Mouse (Mus musculus): ENCODE data around the gene Baz1a.
A peak's percentile ranks its signal among the peaks of the same experiment; 100 is the strongest.

The Baz1a gene

DNA sequence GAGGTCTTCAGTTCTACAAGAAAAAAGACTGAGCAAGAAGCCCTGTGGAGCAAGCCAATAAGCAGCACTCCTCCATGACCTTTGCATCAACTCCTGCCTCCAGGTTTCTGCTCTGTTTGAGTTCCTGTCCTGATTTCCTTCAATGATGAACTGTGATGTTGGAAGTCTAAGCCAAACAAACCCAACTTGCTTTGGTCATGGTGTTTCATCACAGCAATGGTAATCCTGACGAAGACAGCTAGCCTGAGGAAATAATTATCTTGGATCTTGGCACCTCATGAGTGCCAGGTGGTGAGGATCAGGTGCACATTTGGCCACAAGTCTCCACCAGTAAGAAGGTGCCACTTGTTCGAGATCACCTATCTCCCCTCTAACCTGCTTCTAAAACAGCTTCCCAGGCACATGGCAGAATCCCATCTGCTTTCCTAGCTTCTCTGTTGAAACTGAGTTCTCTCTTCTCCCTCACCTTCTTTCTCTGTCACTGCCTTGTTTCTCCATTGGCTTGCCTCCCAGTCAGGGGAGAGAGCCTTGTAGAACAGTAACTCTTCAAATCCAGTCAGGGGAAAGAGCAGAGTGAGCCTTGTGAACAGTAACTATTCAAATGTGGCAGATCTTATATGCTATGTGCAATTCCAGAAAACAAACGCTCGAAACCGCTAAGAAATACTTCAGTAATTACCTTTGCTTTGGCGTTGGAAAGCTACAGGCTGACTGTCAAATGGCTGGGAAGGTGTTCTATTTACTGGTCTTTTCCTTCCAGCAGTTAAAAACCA is at the start of gene Baz1a:
TSS of gene Baz1a (minus strand) at position 723 of the 773 bp plus-strand sequence.
- no peak for DNase-seq

DNA sequence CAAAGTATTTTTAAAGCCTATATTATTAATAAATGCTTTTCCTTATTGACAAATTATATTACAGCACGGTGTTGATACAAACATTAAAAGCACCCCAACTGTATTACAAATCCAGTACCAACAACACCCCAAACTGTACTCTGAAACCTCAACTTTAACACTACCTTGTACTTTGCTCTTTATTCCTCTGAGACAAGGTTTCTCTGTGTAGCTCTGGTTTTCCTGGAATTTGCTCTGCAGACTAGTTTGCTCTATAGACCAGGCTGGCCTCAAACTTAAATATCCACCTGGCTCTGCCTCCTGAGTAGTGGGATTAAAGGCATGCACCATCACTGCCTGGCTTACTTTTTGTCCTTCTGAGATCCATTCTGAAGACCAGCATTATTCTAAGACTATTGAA is 48.0 kb upstream of the Baz1a start:
- no peak for DNase-seq

DNA sequence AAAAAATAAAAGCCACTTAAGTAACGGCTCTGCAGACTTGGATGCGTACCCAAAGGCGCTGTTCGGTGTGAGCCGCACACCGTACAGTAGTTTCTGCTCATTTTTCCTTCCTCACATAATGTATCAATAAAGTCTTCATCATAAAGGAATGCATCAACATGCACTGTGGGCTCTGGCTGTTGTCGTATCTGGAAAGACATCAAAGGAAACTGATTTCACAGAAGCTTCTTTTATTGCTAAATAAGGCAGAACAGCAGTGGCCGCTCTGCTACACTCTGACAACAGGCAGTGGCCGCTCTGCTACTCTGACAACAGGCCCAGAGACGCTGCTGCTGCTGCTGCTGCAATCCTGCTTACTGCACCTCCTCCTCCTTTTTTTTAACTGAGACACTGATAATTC is 46.9 kb upstream of the Baz1a start:
- DNase-seq: peak; percentile 78

DNA sequence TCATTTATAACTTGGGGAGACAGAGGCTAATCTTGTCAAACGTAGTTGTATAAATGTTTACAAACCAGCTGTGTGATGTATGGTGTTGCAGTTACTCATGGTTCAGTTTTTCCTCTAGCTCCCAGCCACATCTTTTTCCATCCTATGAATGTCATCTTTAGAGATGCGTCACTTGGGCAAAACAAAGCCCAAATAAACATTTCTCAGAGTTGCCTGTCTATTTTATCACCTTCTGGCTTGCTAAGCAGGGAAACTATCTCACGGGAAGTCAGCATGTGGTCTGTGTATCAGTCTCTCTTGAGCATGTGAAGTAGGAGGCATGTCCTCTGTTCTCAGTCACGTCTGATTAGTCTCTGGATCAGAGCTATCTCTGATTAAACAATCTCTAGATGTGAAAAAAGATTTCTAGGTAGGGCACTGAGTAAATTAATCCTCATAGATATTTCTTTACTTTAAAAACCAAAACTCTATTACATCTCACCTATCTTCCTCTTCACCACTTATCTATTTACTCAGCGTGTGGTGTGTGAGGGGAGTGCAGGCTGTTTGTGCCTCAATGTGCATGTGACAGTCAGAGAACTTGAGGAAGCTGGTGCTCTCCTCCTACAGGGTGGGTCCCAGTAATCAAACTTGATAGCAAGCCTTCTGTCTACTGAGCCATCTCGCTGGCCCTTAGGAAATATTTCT is 46.2 kb upstream of the Baz1a start:
- no peak for DNase-seq

DNA sequence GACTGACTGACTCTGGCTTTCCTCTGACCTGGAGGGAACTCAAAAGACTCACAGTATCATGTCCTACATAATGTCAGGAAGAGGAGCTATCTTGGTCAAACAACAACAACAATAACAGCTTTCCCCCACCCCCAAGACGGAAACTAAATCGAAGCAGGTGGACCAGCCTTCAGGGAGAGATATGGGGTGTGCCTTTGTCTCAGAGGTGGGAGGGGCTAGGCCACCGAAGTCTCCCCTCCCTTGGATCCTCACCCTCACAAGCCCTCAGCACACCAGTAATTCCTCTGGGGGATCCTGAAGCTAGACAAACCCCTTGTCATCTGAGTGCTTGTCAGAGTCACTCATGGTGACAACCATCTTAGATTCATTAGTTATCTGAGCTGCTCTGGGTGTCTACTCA is 45.7 kb upstream of the Baz1a start:
- no peak for DNase-seq

DNA sequence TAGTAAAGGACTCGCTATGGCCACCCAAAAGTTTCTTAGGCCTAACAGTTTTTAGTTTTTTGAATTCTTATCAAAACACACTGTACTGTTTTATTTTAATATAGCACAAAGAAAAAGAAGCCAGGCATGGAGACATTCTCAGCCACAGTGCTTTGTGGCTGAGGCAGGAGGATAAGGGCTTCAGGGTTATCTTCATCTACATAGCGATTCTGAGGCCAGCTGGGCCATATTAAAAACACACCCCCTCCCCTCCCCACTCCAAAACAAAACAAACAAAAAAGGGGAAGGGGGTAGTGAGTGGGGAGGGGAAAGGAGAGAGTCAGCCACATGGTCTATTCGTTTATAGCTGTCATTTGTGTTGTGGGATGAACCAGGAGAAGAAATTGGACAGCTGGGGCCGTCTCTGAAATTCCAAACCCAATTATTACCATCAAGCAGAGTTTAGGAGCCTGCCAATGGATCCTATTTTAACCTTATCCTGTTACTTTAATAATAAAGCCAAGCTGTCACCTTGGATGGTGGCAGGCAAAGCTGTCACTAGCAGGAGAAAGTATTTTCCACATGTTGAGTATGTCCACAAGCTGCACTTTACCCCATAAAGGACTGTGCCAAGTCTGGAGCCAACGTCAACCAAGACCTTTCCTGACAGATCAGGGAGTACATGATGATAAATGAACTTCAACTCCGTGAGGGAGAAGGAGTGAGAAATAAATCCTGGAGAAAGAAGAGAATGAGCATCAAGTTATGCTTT is 44.9 kb upstream of the Baz1a start:
- DNase-seq: peak; percentile 49

DNA sequence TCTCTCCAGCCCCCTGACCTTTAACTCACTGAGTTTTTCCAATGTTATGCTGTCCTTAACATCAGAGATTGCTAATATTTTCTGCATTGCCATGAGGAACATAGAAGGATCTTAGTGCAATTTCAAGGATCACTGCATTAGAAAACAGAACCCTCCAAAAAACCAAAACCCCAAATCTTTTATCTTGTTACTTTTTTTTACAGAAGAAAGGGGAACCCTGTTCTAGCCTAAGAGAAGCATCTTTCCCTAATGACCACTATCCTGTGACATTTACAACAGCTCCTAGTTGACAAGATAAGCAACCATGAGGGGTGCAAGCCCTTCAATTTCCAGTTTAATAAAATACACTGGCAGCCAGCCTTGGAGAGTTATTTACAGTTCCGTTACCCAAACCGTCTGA is 42.6 kb upstream of the Baz1a start:
- no peak for DNase-seq

DNA sequence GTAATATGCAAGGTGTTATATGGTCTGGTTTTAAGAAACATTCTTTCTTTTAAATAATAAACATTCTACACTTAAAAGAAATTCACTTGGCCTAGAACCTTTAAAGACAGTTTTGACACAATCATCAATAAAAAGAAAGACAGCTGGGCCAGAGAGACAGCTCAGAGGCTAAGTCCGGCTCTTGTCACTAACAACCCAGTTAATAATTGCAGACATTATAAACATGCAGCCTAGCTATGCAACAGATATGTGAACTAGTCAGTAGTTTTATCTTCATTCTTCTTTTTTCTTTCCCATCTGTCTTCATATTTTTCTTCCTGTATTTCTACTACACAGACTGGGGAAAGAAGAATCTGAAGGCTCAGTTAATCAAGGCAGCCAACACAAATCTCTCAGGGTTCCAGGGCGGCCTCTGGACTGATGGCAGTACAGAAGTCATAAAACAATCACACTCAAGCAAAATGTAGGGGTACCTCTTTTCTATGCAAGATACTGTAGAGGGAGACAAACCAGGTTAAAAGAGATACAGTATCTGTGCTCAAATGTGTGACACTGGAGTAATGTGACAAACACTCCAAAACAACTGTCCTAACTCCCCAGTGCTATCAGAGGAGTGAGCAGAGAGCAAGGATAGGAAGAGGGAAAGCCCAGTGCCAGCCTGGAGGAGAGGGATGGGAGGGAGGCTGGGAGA is 40.5 kb upstream of the Baz1a start:
- no peak for DNase-seq

DNA sequence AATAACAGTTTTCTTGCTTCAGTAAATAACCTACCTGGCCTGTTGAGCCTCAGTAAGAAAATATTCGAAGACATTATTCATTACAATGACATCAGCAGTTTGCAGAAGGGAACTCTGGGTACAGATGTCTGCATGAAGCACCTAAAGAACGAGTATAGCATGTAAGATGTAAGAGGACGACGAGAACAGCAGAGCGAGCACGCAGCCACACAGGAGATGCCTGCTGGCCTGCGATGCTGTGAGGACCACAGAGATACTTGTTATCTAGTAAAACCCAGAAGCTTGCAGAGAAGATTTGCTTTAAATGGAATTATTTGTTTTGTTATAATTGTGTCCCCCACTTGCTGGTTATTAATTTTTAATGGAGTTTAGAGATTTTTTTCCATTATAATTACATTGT is 39.1 kb upstream of the Baz1a start:
- DNase-seq: no peak

DNA sequence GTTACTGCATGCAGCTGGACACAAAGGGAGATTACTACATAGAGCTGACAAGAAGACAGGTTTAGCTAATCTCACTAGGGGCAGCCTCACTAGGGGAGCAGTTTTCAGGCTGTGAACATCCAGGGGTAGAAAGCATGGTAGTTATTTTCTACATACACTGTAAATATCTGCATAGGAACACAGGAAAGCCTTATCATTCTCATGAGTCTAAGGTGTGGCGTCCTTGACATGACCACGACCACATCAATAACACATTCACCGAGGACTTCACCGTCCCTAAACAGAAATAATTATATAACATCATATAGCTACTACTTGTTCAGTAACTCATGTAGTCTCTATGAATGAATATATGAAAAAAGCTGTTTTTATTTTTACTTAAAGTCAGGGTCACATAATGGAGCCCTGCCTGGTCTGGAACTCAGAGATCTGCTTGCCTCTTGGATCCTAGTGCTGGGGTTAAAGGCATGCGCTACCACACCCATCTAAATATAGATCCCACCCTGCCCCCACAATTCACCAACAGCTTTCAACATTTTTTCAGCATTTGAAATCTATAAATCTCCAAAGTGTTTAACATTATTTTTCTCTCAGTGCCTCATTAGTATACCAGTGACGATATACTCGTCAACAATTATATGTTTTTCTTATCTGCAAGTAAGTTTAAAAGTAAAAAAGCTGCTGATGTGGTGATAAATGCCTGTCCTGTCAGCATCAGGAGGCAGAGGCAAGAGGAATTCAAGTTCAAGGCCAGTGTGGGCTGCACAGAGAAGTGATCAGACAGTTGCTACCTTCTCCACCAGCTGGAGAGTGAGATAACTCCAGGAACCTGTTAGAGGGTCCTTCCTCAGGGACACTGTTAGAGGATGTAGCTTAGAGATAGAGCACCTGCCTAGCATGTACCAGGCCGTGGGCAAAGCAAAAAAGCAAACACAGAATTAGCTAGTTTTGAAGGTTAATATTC is 37.3 kb upstream of the Baz1a start:
- DNase-seq: no peak

DNA sequence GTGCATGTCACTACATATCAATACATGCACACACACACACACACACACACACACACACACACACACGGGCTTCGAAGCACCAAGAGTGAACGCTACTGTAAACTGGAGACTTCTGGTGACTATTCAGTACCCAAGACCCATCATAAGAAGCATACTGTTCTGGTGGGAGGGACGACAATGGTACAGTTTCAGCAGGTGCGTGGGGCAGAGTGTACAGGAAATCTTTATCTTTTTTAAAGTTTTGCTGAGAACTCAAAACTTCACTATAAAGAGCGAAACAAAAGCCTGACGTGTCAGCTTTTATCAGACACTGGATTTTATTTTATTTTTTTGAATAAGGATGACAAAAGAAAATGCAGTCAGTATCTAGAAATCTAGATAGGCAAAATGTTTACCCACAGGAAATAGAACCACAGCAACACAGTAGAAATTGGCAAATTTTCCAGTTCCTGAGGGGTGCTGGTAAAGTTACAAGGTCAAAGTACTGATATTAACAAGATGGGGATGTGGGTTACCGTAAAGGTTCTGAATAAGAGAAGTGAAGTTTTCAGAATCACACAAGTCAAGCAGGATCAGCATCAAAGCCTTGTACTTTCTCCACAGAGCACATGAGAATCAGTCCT is 35.7 kb upstream of the Baz1a start:
- DNase-seq: no peak

DNA sequence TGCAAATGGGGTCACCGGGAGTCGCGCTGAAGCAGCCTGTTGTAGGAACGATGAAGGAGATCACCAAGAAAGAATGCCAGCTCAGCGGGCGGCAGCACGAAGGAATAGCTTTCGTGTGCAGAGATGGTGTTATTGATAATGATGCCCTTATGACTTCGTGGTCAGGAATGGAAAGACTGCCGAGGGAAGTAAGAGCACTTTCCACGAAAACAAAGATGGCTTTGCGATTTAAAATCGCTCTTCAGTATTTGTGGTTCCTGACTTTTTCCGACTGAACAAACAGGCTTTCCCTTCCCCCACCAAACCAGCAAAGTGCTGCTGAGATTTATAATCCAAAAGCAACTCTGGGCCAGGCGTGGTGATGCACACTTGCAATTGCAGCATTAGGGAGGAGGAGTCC is 26.9 kb upstream of the Baz1a start:
- no peak for DNase-seq

DNA sequence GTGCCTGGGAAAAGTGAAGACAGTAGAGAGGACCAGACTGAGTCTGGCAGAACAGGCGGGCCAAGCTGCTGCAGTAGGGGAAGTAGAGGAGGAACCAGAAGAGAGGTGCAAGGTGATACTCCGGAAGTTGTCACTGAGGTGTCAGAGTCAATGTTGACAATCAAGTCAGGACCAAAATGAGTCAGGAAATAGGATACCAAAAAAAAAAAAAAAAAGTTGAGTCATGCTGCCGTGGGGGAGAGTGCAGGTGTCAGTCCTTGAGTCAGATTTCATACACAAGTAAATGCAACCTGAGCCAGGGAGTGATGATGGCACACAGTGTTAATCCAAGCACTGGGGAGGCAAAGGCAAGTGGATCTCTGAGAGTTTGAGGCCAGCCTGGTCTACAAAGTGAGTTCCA is 12.9 kb upstream of the Baz1a start:
- DNase-seq: no peak

DNA sequence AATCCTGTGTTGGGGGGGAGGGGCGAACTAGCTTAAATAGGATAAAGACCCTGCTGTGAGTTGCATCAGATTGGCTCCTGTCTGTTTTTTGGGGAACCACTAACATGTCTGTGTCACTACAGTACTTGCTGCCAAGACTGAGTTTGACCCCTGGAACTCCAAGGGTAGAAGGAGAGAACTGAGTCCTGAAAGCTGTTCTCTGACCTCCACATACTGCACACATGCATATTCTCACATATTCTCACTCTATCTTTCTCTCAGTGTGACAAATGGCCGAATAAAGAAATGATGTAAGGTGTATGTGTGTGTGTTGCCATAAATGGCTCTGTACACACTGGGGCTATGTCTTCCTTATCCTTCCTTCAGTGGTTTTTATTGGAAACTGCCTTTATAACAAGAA is 9.1 kb upstream of the Baz1a start:
- no peak for DNase-seq

DNA sequence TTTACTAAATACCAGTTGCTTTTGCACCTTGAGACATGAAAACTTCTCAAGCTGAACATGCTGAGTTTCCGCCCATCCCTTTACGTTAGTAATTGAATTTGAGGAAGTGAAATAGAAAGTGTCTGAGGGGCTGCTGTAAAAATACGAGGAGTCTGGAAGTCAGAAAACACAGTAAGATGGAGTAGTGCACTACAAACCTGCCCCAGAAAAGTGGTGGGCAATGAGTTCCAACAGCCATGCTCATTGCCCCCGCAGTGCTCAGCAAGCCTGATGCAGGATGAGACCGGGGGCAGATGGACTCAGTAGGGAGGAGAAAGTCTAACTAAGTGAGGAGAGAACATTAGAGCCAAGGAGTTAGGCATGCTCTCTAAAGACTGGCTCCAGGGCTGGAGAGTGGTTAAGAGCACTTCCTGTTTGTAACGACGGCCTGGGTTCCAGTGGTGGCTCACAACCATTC is 5.3 kb upstream of the Baz1a start:
- DNase-seq: no peak

DNA sequence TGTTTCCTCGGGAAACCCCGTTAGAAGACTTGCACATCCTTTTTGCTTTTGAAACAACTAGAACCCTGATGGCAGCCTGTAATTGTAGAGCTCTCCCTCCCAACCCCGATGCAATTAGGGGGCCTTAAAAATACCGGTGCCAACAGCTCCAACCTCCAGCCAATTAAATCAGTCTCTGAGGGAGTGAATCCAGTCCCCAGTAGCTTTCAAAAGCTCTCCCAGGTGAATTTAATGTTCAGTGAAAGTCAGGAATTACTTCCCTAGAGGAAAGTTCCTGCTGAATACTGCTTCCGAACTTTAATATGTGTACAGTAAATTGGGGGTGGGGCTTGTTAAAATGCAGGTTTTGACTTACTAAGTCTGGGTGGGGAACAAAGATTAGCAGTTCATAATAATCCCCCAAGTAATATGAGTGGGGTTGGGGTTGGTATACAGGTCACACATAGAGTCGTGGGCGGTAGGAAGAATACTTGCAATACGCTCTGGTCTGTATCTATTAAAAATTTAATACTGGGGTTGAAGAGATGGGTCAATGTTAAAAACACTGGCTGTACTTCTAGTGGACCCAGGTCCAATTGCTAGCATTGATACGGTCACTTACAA is 3.1 kb upstream of the Baz1a start:
- DNase-seq: no peak

DNA sequence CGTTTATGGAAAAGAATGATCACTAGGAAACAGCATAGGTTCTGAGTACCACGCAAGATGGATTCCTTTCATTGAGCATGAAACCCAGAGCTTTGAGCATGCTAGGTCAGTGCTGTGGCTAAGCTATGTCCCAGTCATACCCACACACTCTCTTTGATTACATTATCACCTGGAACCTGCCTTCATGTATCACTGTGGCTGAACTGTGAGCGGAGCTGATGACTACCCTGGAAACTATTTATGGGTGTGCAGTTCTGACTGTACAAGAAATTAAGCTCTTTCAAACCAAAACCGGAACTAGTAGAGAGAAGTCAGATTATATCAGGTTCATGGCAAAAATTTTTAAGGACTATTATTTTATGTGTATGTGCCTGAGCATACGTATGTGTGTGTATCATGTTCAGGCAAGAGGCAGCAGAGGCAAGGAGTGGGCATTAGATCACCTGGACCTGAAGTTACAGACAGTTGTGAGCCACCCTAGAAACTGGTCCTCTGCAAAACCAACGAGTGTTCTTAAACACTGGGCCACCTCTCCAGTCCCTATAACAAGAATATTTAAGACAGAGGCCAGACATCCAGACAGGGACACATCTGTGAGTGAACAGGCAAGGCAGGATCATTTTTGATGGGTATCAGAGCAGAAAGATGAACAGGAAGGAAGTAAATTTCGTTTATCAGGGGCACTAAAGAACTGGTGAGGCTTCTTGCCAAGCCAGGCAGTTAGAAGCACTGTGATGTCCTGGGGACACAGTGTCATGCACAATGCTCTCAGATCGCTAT is 2.4 kb upstream of the Baz1a start:
- no peak for DNase-seq

DNA sequence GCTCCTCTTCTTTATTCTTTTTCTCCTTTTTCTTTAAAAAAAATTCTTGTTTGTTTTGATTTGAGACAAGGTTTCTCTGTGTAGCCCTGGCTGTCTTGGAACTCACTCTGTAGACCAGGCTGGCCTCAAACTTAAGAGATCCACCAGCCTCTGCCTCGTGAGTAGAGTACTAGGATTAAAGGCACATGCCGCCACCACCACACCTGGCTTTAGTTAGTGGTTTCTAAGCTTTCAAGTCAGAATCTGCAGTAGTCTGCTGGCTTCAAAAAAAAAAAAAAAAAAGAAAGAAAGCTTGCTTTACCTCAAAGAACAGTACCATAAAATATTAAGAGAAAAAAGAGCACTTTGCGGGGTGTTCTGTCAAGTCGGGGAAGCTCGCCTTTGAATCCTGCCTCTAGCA is 1.3 kb upstream of the Baz1a start:
- no peak for DNase-seq

DNA sequence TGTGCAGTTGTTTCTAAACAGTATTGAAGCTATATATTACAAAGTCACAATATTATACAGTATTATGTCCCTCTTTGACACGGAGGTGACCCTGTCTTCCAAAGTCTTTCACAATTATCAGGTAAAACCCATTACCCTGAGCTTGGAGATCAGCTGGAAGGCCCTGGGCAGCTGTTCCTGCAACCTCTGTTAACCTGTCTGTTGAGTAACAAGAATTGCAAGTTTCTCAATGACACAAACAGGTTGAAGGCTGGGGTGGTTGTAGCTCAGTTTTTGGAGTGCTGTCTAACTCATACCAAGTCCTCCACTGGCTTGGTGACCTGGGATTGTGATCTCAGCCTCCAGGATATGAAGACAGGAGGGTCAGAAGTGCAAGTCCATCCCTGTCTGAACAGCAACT is 1.1 kb downstream of the Baz1a start:
- no peak for DNase-seq

DNA sequence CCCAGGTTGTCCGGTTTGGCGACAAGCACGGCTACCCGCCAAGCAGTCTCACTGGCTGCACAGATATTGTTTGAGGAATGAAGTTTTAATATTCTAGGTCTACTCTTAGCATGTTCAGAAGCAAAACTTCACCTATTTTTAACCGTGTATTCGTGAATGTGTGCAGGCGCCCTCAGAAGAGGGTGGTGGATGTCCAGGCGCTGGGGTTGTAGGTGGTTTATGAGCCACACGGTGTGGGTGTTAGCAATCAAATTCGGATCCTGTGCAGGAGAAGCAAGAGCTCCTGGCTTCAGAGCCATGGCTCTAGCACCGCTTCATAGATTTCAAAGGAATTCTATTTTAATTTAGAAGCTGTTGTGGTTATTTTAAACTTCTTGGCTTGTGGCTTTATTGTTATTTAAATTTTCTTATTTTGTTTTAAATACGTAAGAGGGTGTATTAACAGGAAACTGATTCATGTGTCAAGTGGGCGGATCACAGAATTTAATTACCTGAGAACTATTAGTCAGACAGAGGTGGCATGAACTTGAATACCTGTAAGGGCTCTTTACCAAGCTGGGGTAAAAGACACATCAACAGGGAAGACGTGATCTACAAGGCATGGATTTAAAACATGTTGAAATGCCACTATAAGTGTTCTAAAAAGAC is 6.7 kb downstream of the Baz1a start:
- no peak for DNase-seq
